Mouse (Mus musculus) forebrain, postnatal 0 days (tissue): Measurements from ENCODE around the gene Mrgpre. TPM values are rescaled to one million over a fixed set of nuclear protein-coding genes. Genes with fewer than 3 reads are reported as not detected.

ENCODE experiments used
- ATAC-seq: fragments of 200-750 bp; cut with Nextera tagmentation; 2 replicates; pipeline ENCODE4 v1.8.0; 2017; ENCODE audit warnings: mild to moderate bottlenecking, moderate library complexity
- DNase-seq: peaks from one replicate; pipeline ENCODE4 v3.0.0-alpha.2; 2015
- H3K27ac ChIP-seq: fragments of 300-500 bp; sonication (generic); 2 replicates; pipeline ENCODE4 v1.5.1; 2014; ENCODE audit warnings: low read depth, mild to moderate bottlenecking, antibody characterized with exemption, low read length, moderate library complexity, mixed read lengths
- H3K27me3 ChIP-seq: fragments of 300-500 bp; sonication (generic); 2 replicates; pipeline ENCODE4 v1.6.1; 2014; ENCODE audit warnings: mild to moderate bottlenecking, low read length, mixed read lengths; ENCODE audit not compliant: insufficient read depth
- H3K36me3 ChIP-seq: fragments of 300-500 bp; sonication (generic); 2 replicates; pipeline ENCODE4 v1.6.1; 2014; ENCODE audit warnings: mild to moderate bottlenecking, moderate library complexity; ENCODE audit not compliant: insufficient read depth
- H3K4me1 ChIP-seq: fragments of 300-500 bp; sonication (generic); 2 replicates; pipeline ENCODE4 v1.6.1; 2014; ENCODE audit warnings: antibody characterized with exemption; ENCODE audit not compliant: insufficient read depth
- H3K4me2 ChIP-seq: fragments of 300-500 bp; sonication (generic); 2 replicates; pipeline ENCODE4 v1.6.1; 2014; ENCODE audit warnings: low read depth, mild to moderate bottlenecking, moderate library complexity
- H3K4me3 ChIP-seq: fragments of 300-500 bp; sonication (generic); 2 replicates; pipeline ENCODE4 v1.5.1; 2014; ENCODE audit warnings: low read depth, low read length, mixed read lengths
- H3K9ac ChIP-seq: fragments of 300-500 bp; sonication (generic); 2 replicates; pipeline ENCODE4 v1.6.1; 2014; ENCODE audit warnings: mild to moderate bottlenecking
- H3K9me3 ChIP-seq: fragments of 300-500 bp; sonication (generic); 2 replicates; pipeline ENCODE4 v1.6.1; 2016; ENCODE audit warnings: low read length
- CTCF ChIP-seq: sonication (generic); IDR thresholded peaks from 2 replicates; pipeline ENCODE4 v1.5.1; 2016; ENCODE audit warnings: antibody characterized with exemption, control low read depth, low read depth
- WGBS: fragments of 180-500 bp; shearing (Covaris S2); extraction: QIAGEN DNeasy Blood & Tissue Kit; methylation state at CpG from one replicate; pipeline ENCODE4 v1.1.7; 2014; 5-methylcytosine and 5-hydroxymethylcytosine counted together
- microRNA-seq, 2 experiments: library from miRNA; unstranded; fragments of <30 nt; microRNA quantifications; one replicate each; pipeline ENCODE4; 2016
- polyA plus RNA-seq: library from polyadenylated mRNA; unstranded; fragments of >200 nt; fragmentation: Nextera tagmentation; extraction: Ambion mirVana; gene quantifications from 2 replicates; pipeline ENCODE4 v1.2.1, GENCODE M21; 2015
- total RNA-seq: library from RNA; depleted of rRNA; stranded (reverse); fragments of >200 nt; gene quantifications from 2 replicates; pipeline ENCODE4 v1.2.3, GENCODE M21; 2014; rRNA removed

The Mrgpre gene
- total and polyA plus RNA-seq, 2 experiments from 2014 or later: 5.9 to 8.3 TPM

GRCm38 (mm10) chr7:143738601-143739006 lies 45.7 kb downstream of the Mrgpre start:
- no peak for TF ChIP-seq CTCF
- Histone ChIP-seq H3K4me3 (peak overlapping the region; percentile 81), H3K9me3 (no peaks in the 10 kb centered on the region), H3K4me1 (peaks cover 22% of the 10 kb centered on the region), H3K27ac (peak overlapping the region; percentile 81), H3K4me2 (peak overlapping the region; percentile 77), H3K9ac (peak overlapping the region; percentile 93), H3K27me3 (no peaks in the 10 kb centered on the region), H3K36me3 (no peaks in the 10 kb centered on the region; the same call in 1 of the 2 replicates)
- WGBS: 14% methylated on average over 5 of the region's 5 CpGs
- DNase-seq: peak; percentile 57
- ATAC-seq: peak; percentile 10; the same call in 1 of the 2 replicates

- no peak for DNase-seq
- Histone ChIP-seq H3K36me3 (no peaks in the 10 kb centered on the region; the same call in 1 of the 2 replicates), H3K4me1 (peaks cover 22% of the 10 kb centered on the region), H3K4me2 (peak overlapping the region; percentile 77), H3K9me3 (no peaks in the 10 kb centered on the region), H3K9ac (peak overlapping the region; percentile 93), H3K27ac (peak overlapping the region; percentile 81), H3K27me3 (no peaks in the 10 kb centered on the region), H3K4me3 (peak overlapping the region; percentile 81)
- WGBS: 56% methylated on average over 6 of the region's 6 CpGs
- TF ChIP-seq CTCF: no peak
- ATAC-seq: peak; percentile 24; the same call in 1 of the 2 replicates
These were observed 46.1 kb downstream of the Mrgpre start for GRCm38 (mm10) chr7:143738194-143738593.

GRCm38 (mm10) chr7:143733746-143734145 lies 50.6 kb downstream of the Mrgpre start:
- WGBS: 78% methylated on average over 4 of the region's 4 CpGs
- no peak for TF ChIP-seq CTCF

GRCm38 (mm10) chr7:143729886-143730285 lies 54.4 kb downstream of the Mrgpre start:
- ATAC-seq: no peak
- no peak for TF ChIP-seq CTCF

More at GRCm38 (mm10) chr7:143733746-143734145, 50.6 kb downstream of the Mrgpre start:
- H3K9ac ChIP-seq: no peak overlapping the region
- H3K36me3 ChIP-seq: no peaks in the 10 kb centered on the region; the same call in 1 of the 2 replicates
- H3K27ac ChIP-seq: no peak overlapping the region
- no peaks in the 10 kb centered on the region for H3K9me3 ChIP-seq
- ATAC-seq (no peak), DNase-seq (no peak)
- H3K4me2 ChIP-seq: no peak overlapping the region
- peaks cover 12% of the 10 kb centered on the region; the same call in 1 of the 2 replicates for H3K4me1 ChIP-seq
- no peak overlapping the region for H3K4me3 ChIP-seq
- no peaks in the 10 kb centered on the region for H3K27me3 ChIP-seq

More at GRCm38 (mm10) chr7:143729886-143730285, 54.4 kb downstream of the Mrgpre start:
- DNase-seq: no peak
- Histone ChIP-seq H3K9ac (no peak overlapping the region), H3K9me3 (no peaks in the 10 kb centered on the region), H3K4me2 (no peak overlapping the region), H3K36me3 (no peaks in the 10 kb centered on the region; the same call in 1 of the 2 replicates), H3K27ac (no peak overlapping the region), H3K4me1 (no peaks in the 10 kb centered on the region), H3K27me3 (no peaks in the 10 kb centered on the region), H3K4me3 (no peak overlapping the region)
- 78% methylated on average over 10 of the region's 10 CpGs for WGBS

Small RNA genes lying within 50 kb of the gene (microRNA-seq; reads per million reads assigned to microRNA genes)
- 0 reads per million in 2 experiments for gene Gm22064

Other genes starting within 250 kb of the Mrgpre start
- 202 and 216 TPM in 2 replicates for gene Nap1l4, start 235.4 kb downstream of the Mrgpre start, total RNA-seq
- gene Nap1l4, start 235.4 kb downstream of the Mrgpre start, polyA plus RNA-seq: 236 and 258 TPM in 2 replicates
- gene Cars, start 184.4 kb downstream of the Mrgpre start, total RNA-seq: 51.5 and 68.1 TPM in 2 replicates
- gene Cars, start 184.4 kb downstream of the Mrgpre start, polyA plus RNA-seq: 58.2 and 74.9 TPM in 2 replicates
- 0.10 and 0.46 TPM in 2 replicates for gene Tnfrsf26, start 155.8 kb downstream of the Mrgpre start, total RNA-seq
- gene Tnfrsf26, start 155.8 kb downstream of the Mrgpre start, polyA plus RNA-seq: 0.11 and 0.16 TPM in 2 replicates
- 1.3 and 1.8 TPM in 2 replicates for gene Tnfrsf22, start 134.8 kb downstream of the Mrgpre start, total RNA-seq
- gene Tnfrsf22, start 134.8 kb downstream of the Mrgpre start, polyA plus RNA-seq: 3.6 and 4.9 TPM in 2 replicates
- gene Tnfrsf23, start 98.6 kb downstream of the Mrgpre start, total RNA-seq: 1.7 and 1.9 TPM in 2 replicates
- 0.43 and 0.54 TPM in 2 replicates for gene Tnfrsf23, start 98.6 kb downstream of the Mrgpre start, polyA plus RNA-seq
- gene Osbpl5, start 27.5 kb downstream of the Mrgpre start, total RNA-seq: 38.3 and 43.8 TPM in 2 replicates
- gene Osbpl5, start 27.5 kb downstream of the Mrgpre start, polyA plus RNA-seq: 19.6 and 26.2 TPM in 2 replicates
- not detected in 2 replicates for gene Mrgprg, start 17.5 kb downstream of the Mrgpre start, total RNA-seq
- gene Mrgprg, start 17.5 kb downstream of the Mrgpre start, polyA plus RNA-seq: not detected in 2 replicates
- gene Nadsyn1, start 38.3 kb upstream of the Mrgpre start, total RNA-seq: 4.9 and 7.9 TPM in 2 replicates
- gene Nadsyn1, start 38.3 kb upstream of the Mrgpre start, polyA plus RNA-seq: 3.5 and 3.6 TPM in 2 replicates
- 40.5 and 52.7 TPM in 2 replicates for gene Dhcr7, start 38.6 kb upstream of the Mrgpre start, total RNA-seq
- gene Dhcr7, start 38.6 kb upstream of the Mrgpre start, polyA plus RNA-seq: 63.8 and 75.4 TPM in 2 replicates
- not detected in 2 replicates for gene Gm498, start 82.3 kb upstream of the Mrgpre start, total RNA-seq
- gene Gm498, start 82.3 kb upstream of the Mrgpre start, polyA plus RNA-seq: not detected in 2 replicates
- gene Shank2, start 217.4 kb upstream of the Mrgpre start, total RNA-seq: 27.0 and 29.0 TPM in 2 replicates
- gene Shank2, start 217.4 kb upstream of the Mrgpre start, polyA plus RNA-seq: 4.9 and 8.8 TPM in 2 replicates